Mouse (Mus musculus): ENCODE results near the gene Olfr465-ps1.

Gene Olfr465-ps1

DNA sequence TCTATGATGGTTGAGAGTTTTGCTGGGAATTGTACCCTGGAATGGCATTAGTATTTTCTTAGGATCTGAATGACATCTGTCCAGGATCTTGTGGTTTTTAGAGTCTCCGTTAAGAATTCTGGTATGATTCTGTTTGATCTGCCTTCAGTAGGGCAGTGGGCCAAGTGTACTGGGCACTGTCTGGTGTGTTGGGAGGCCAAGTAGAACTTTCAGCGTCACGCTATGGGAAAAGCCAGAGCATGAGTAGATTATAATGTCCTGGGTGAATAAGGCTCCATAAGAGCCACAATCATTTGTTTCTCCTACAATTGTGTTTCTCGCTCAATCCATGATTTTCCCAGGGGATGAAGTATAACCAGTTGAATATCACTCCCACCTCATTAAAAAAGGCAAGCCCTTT lies at the start of gene Olfr465-ps1:
Gene Olfr465-ps1 (plus strand): TSS at position 301 of the 400 bp plus-strand sequence.
- no peak for DNase-seq

DNA sequence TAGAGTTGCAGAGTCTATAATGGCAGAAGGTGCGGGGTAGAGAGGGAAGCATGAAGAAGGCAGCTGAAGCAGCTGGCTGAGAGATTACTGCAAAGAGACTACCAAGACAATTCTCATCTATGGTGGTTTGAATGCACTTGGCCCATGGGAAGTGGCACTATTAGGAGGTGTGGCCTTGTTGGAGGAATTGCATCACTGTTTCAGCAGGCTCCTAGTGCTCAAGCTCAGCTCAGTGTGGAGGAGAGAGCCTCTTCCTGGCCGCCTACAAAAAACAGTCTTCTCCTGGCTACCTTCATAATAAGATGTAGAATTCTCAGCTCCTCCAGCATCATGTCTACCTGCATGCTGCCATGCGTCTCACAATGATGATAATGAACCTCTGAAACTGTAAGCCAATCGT lies 42.0 kb upstream of the Olfr465-ps1 start:
- no peak for DNase-seq

GRCm38 (mm10) chr13:65097018-65097417 lies 40.9 kb upstream of the Olfr465-ps1 start:
- no peak for DNase-seq

DNA sequence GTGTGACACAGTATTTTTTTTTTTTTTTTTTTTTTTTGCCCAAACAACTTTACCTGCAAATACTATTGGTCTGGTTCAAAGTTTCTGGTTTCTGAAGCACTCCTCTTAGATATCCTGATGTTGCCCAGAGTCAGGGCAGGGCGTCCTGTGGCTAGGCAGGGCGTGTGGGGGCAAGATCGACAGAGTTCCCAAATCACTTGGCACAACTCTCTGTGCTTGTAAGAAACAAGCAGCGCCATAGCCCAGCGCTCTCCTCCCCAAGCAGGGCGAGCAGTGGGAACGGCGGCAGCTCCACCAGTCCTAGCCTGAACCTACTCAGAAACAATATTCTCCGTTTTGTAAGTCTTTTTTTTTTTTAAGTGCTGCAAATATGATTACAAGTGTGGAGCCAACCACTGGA lies 37.2 kb upstream of the Olfr465-ps1 start:
- no peak for DNase-seq

- DNase-seq, result no peak
These were observed 36.7 kb upstream of the Olfr465-ps1 start for GRCm38 (mm10) chr13:65101232-65101631.

DNA sequence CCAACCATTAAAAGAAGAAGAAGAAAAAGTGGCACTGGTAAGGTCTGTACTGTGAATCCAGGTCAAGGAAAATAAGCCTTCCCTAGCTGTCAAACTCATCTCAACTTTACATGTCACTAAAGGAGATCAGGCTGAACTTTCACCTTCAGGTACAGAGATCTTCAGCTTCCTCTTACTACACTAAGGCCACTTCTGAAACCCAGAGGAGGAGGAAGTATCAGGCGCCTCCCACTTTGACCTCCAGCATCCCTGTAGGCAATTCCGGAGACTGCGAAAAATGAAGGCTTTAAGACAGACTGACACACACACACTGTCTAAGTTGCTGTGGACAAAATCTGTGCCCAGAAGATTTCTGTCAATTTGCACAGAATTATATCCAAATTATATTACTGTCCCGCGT lies 25.9 kb upstream of the Olfr465-ps1 start:
- peak; percentile 27 for DNase-seq

DNA sequence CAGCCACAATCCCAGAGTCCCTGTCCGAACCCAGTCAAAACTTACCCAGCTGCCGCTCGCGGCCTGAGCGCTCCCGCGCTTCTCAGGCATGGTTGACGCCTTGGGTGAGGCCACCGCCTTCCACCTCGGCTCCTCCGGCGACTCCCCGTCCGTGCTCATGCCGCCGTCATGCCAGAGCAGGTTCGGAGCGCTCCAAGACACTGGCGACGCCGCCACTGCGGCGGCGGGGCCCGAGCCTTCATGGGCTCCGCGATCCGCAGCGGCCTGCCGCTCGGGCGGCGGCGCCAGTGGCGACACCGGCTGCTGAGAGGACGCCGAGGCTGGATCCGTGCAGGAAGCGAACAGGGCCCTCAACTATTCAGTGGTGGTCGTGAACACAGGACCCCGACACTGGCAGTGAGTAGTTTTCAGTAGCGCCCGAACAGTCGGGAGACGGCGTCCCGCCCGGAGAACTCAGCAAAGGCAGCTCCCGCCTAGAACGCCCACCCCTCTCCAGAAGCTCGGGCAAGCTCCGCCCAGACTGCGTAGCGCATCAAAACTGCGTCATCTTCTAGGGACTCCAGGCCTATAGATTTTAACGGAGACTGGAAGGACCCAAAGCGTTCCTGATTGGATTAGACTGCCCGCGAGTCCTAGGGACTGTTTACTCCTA lies 25.3 kb upstream of the Olfr465-ps1 start, which contains the start of gene Mfsd14b:
Gene Mfsd14b (minus strand): TSS at position 517 of the 652 bp plus-strand sequence.
- peak; percentile 93 for DNase-seq

- DNase-seq, result no peak
These were observed 24.6 kb upstream of the Olfr465-ps1 start for GRCm38 (mm10) chr13:65113239-65113638.

- no peak for DNase-seq
These were observed 16.9 kb upstream of the Olfr465-ps1 start for GRCm38 (mm10) chr13:65120984-65121383.

DNA sequence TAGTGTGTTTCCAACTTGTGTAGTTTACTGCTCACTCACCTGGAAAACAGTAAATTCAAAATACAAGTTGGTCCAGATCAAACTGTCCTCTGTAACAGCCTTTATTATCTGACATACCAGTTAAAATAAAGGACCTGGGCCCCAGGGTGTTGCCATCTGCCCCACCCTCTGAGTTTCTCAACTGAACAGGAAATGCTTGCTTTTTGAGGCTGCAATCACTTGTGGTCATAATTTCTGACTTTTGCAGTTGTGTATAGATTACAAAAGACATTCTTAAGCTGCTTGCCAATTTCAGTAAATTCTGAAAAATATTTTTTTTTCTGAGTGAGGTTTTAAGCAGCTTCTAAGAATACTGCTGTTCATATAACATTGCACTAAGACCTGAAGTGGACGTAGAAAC lies 15.8 kb upstream of the Olfr465-ps1 start:
- no peak for DNase-seq

- no peak for DNase-seq
These were observed 10.6 kb upstream of the Olfr465-ps1 start for GRCm38 (mm10) chr13:65127063-65127847.

- no peak for DNase-seq
These were observed 12.1 kb downstream of the Olfr465-ps1 start, which contains the start of gene Olfr466 for GRCm38 (mm10) chr13:65149940-65150339. Olfr466 (plus strand) TSS chr13:65150240.

DNA sequence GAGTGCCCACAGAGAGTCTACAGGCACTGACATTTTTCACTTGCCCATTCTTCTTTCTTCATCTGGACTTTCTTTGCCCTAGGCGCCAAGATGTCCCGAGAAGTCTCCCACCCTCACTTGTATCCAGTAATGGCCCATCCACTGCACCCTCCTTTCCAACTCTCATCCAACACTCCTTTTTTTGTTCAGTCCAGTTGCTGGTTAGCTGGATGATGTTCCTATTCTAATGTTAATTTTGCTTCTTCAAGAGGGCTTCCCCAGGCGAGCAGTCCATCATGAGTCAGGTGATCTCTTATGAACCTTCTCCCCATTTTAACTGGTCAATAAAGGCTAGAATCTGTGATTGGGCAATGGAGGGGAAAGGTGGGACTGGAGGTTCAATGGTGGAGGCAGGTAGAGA lies 36.2 kb downstream of the Olfr465-ps1 start:
- DNase-seq, result no peak

DNA sequence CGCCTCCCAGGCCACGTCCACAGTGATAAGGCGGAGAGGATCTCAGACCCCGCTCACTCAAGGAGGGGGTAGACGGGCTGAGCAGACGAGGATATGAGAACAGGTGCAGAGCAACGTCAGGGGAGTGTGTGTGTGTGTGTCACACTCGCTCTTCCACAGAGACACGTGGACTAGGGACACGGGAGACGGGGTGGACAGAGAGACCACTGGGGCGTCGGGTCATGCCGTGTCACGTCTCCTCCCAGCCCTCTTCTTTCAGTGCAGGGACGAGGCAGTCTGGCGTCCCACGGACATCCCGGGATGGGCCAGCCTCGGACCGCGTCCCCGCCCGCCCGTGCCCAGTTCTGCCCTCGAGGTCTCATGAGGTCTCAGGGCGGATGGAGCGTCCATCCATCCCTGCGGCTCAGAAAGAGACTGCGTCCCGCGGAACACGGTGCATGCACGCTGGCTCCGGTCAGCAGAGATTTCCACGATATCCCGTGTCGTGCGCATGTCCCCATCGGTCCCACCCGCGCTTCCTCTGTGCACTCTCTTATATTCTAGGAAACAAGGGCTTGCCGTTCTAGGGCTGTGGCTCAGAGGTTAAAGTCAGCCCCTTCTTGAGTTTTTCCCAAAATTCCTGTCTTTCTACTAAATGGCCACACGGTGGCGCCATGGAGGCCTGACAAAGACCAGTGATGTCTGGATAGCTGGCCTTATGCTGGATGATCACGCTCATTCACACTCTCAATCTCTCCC lies 38.0 kb downstream of the Olfr465-ps1 start:
- peak; percentile 36 for DNase-seq

- DNase-seq, result no peak
These were observed 38.7 kb downstream of the Olfr465-ps1 start for GRCm38 (mm10) chr13:65176472-65177091.

All from kidney, postnatal 14 days (tissue).